Mouse (Mus musculus): Measurements from ENCODE around the gene Cyb5r3. TPM values are rescaled to one million over a fixed set of nuclear protein-coding genes. Genes with fewer than 3 reads are reported as not detected.

Gene Cyb5r3
- polyA plus RNA-seq, 1 experiment, result 76.1 TPM

GRCm38 (mm10) chr15:83168875-83169771 is 3.3 kb downstream of the Cyb5r3 start:
- H3K27ac ChIP-seq (ENCODE audit: insufficient read depth, low read length), result no peak overlapping the region; the same call in 1 of the 2 replicates
- 83% methylated on average over 7 of the region's 7 CpGs for WGBS

DNA sequence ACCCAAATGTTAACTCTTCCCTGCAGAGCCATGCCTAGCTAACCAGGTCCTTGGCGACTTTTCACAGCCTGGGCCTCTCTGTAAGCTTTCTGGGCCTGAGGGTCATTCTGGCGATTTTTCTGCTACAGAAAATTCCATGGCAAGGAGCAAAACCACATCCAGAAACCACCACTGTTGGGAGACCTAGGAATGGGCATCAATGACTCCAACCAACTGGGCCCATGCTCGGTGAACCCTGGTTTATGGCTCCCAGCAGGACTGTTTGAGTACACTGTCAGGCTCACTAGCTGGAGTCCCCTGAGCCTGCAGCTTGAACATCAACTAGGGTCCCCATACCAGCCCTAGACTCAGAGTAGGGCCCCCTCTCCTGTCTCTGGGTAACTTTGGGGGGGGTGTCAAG is 4.1 kb downstream of the Cyb5r3 start:
- TF ChIP-seq CTCF (IDR thresholded peaks at IDR 0.05; ENCODE audit: extremely low read depth, insufficient read depth, insufficient read length, insufficient replicate concordance), result no peak
- no peak for TF ChIP-seq POLR2A (IDR thresholded peaks at IDR 0.05; ENCODE audit: low read depth, low read length)
- Histone ChIP-seq H3K27me3 (ENCODE audit: control insufficient read depth, insufficient read depth, low read length) (no peaks in the 10 kb centered on the region), H3K4me1 (ENCODE audit: control insufficient read depth, insufficient read depth, insufficient read length) (peaks cover 13% of the 10 kb centered on the region; the same call in 1 of the 2 replicates), H3K27ac (ENCODE audit: insufficient read depth, low read length) (no peak overlapping the region), H3K36me3 (ENCODE audit: control insufficient read depth, insufficient read depth, low read length) (peaks cover 6% of the 10 kb centered on the region; the same call in 1 of the 2 replicates), H3K4me3 (ENCODE audit: extremely low read depth, insufficient read depth, insufficient read length) (no peak overlapping the region)
- WGBS, result 93% methylated on average over 3 of the region's 3 CpGs
- no peak for DNase-seq (ENCODE audit: low read depth in 1 of 2, low spot score in 2 of 2)

More at GRCm38 (mm10) chr15:83168875-83169771, 3.3 kb downstream of the Cyb5r3 start:
- H3K36me3 ChIP-seq (ENCODE audit: control insufficient read depth, insufficient read depth, low read length), result peaks cover 6% of the 10 kb centered on the region; the same call in 1 of the 2 replicates
- H3K4me3 ChIP-seq (ENCODE audit: extremely low read depth, insufficient read depth, insufficient read length), result no peak overlapping the region
- peaks cover 13% of the 10 kb centered on the region; the same call in 1 of the 2 replicates for H3K4me1 ChIP-seq (ENCODE audit: control insufficient read depth, insufficient read depth, insufficient read length)
- H3K27me3 ChIP-seq (ENCODE audit: control insufficient read depth, insufficient read depth, low read length), result no peaks in the 10 kb centered on the region
- DNase-seq (ENCODE audit: low read depth in 1 of 2, low spot score in 2 of 2), result no peak
- TF ChIP-seq POLR2A (IDR thresholded peaks at IDR 0.05; ENCODE audit: low read depth, low read length) (no peak), CTCF (IDR thresholded peaks at IDR 0.05; ENCODE audit: extremely low read depth, insufficient read depth, insufficient read length, insufficient replicate concordance) (no peak)

GRCm38 (mm10) chr15:83167550-83168065 is 4.8 kb downstream of the Cyb5r3 start:
- H3K27me3 ChIP-seq (ENCODE audit: control insufficient read depth, insufficient read depth, low read length), result no peaks in the 10 kb centered on the region
- DNase-seq (ENCODE audit: low read depth in 1 of 2, low spot score in 2 of 2), result no peak
- no peak overlapping the region for H3K27ac ChIP-seq (ENCODE audit: insufficient read depth, low read length)
- H3K4me1 ChIP-seq (ENCODE audit: control insufficient read depth, insufficient read depth, insufficient read length), result peaks cover 13% of the 10 kb centered on the region; the same call in 1 of the 2 replicates
- peaks cover 7% of the 10 kb centered on the region; the same call in 1 of the 2 replicates for H3K36me3 ChIP-seq (ENCODE audit: control insufficient read depth, insufficient read depth, low read length)
- TF ChIP-seq CTCF (IDR thresholded peaks at IDR 0.05; ENCODE audit: extremely low read depth, insufficient read depth, insufficient read length, insufficient replicate concordance), result no peak
- TF ChIP-seq POLR2A (IDR thresholded peaks at IDR 0.05; ENCODE audit: low read depth, low read length), result no peak
- no peak overlapping the region for H3K4me3 ChIP-seq (ENCODE audit: extremely low read depth, insufficient read depth, insufficient read length)
- WGBS, result 84% methylated on average over 8 of the region's 8 CpGs

DNA sequence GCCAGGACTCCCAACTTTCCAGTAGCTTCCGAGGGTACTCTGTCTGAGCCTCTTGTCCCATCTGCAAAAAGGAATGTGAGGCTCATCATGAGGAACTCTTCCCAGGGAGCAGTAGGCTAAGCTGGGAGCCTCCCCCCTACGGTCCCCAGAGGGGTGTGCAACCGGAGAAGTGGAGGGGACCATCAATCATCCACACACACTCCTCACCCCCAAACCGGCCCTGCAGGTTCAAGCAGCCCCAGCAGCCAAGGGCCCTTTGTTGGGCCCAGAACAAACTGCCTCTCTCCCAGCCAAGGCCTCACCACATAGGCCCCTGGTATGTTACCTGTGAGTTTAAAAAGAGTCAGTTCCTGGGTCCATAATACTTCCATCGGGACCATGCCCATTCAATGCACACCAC is 5.3 kb downstream of the Cyb5r3 start:
- H3K36me3 ChIP-seq (ENCODE audit: control insufficient read depth, insufficient read depth, low read length), result peaks cover 10% of the 10 kb centered on the region
- H3K27ac ChIP-seq (ENCODE audit: insufficient read depth, low read length), result no peak overlapping the region
- H3K27me3 ChIP-seq (ENCODE audit: control insufficient read depth, insufficient read depth, low read length), result no peaks in the 10 kb centered on the region
- WGBS, result 95% methylated on average over 5 of the region's 5 CpGs
- peaks cover 13% of the 10 kb centered on the region; the same call in 1 of the 2 replicates for H3K4me1 ChIP-seq (ENCODE audit: control insufficient read depth, insufficient read depth, insufficient read length)
- TF ChIP-seq POLR2A (IDR thresholded peaks at IDR 0.05; ENCODE audit: low read depth, low read length) (no peak), CTCF (IDR thresholded peaks at IDR 0.05; ENCODE audit: extremely low read depth, insufficient read depth, insufficient read length, insufficient replicate concordance) (no peak)
- no peak for DNase-seq (ENCODE audit: low read depth in 1 of 2, low spot score in 2 of 2)
- no peak overlapping the region for H3K4me3 ChIP-seq (ENCODE audit: extremely low read depth, insufficient read depth, insufficient read length)

DNA sequence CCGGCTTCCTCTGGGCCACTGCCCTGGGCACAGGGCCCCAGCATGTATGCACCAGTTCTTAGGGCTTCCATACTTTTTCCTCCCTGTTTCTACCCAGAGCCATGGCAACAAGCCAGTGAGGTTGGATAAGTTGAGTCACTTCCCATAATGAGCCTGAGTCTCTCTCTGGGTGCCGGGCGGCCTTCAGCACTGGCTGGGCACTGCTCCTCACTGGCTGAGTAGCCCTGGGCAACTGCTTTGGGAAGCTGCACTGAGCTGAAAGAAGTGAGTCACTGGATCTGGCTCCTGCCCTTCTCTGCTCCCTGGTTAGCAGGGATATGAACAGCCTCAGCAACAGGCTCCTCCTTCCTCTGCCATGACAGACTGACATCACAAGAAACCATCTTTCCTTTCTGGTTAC is 5.8 kb downstream of the Cyb5r3 start:
- TF ChIP-seq POLR2A (IDR thresholded peaks at IDR 0.05; ENCODE audit: low read depth, low read length) (no peak), CTCF (IDR thresholded peaks at IDR 0.05; ENCODE audit: extremely low read depth, insufficient read depth, insufficient read length, insufficient replicate concordance) (no peak)
- H3K27me3 ChIP-seq (ENCODE audit: control insufficient read depth, insufficient read depth, low read length), result no peaks in the 10 kb centered on the region
- no peak overlapping the region for H3K27ac ChIP-seq (ENCODE audit: insufficient read depth, low read length)
- no peak overlapping the region for H3K4me3 ChIP-seq (ENCODE audit: extremely low read depth, insufficient read depth, insufficient read length)
- DNase-seq (ENCODE audit: low read depth in 1 of 2, low spot score in 2 of 2), result no peak
- H3K36me3 ChIP-seq (ENCODE audit: control insufficient read depth, insufficient read depth, low read length), result peaks cover 13% of the 10 kb centered on the region
- H3K4me1 ChIP-seq (ENCODE audit: control insufficient read depth, insufficient read depth, insufficient read length), result peaks cover 13% of the 10 kb centered on the region; the same call in 1 of the 2 replicates
- WGBS, result 85% methylated on average over 3 of the region's 3 CpGs

DNA sequence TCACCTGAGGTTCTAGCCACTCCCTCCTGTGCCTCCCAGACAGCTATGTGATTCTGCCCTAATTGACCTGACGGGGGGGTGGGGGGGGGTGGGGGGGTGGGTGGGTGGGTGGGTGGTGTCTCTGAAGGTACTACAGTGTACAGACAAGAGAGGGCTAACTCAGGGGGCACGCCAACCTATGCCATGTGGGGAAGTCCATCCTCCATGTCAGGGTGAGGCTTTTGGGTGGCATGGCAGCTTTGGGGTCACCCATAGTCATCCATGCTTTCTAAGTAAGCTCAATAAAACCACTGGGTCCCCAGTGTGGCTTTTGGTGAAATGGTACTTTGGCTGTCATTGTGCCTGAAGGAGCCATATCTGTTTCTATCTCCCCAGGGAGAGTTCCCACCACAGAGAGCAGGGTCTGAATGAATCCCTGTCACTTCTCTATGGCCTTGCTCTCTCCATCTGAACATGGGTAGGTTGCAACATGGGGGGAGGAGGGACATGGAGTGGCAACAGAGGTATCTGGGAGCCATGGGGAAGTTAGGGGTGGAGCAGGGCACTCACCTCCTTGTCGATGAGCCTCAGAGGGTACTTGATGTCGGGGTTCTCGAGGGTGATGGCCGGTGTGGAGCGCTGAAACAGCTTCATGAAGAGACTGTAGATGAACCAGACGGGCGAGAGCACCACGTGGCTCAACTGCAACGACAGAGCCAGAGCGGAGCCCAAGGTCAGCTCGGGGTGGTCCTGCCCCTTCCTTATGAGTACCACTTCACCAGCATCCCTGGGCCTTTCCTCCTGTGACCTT is 6.7 kb downstream of the Cyb5r3 start:
- 92% methylated on average over 13 of the region's 13 CpGs for WGBS
- Histone ChIP-seq H3K36me3 (ENCODE audit: control insufficient read depth, insufficient read depth, low read length) (peaks cover 18% of the 10 kb centered on the region), H3K4me3 (ENCODE audit: extremely low read depth, insufficient read depth, insufficient read length) (no peak overlapping the region), H3K27me3 (ENCODE audit: control insufficient read depth, insufficient read depth, low read length) (no peaks in the 10 kb centered on the region), H3K27ac (ENCODE audit: insufficient read depth, low read length) (no peak overlapping the region), H3K4me1 (ENCODE audit: control insufficient read depth, insufficient read depth, insufficient read length) (peaks cover 4% of the 10 kb centered on the region; the same call in 1 of the 2 replicates)
- TF ChIP-seq CTCF (IDR thresholded peaks at IDR 0.05; ENCODE audit: extremely low read depth, insufficient read depth, insufficient read length, insufficient replicate concordance), result no peak
- no peak for TF ChIP-seq POLR2A (IDR thresholded peaks at IDR 0.05; ENCODE audit: low read depth, low read length)
- no peak for DNase-seq (ENCODE audit: low read depth in 1 of 2, low spot score in 2 of 2)

Measured in spleen, adult 2 months (tissue).